Mouse (Mus musculus) C2C12 (cell line): ENCODE measurements around the gene Ddit4l. TPM values are rescaled to one million over a fixed set of nuclear protein-coding genes. Genes with fewer than 3 reads are reported as not detected.

Experiments
- H3K27me3 ChIP-seq: one replicate; pipeline ENCODE4 v1.6.1; 2011; ENCODE audit not compliant: control insufficient read depth, insufficient read depth, insufficient read length
- H3K36me3 ChIP-seq: one replicate; pipeline ENCODE4 v1.6.1; 2011; ENCODE audit not compliant: control insufficient read depth, insufficient read depth
- H3K4me3 ChIP-seq: one replicate; pipeline ENCODE4 v1.5.1; 2011; ENCODE audit warnings: mild to moderate bottlenecking, control low read depth; ENCODE audit not compliant: poor library complexity, insufficient read depth, severe bottlenecking
- H3K79me2 ChIP-seq: one replicate; pipeline ENCODE4 v1.6.1; 2011; ENCODE audit not compliant: control insufficient read depth, insufficient read depth
- H3K79me3 ChIP-seq: one replicate; pipeline ENCODE4 v1.6.1; 2011; ENCODE audit warnings: low read depth, control low read depth
- H3ac ChIP-seq: one replicate; pipeline ENCODE3; 2011; ENCODE audit warnings: low read depth; ENCODE audit not compliant: control insufficient read depth, insufficient read length
- CEBPB ChIP-seq: IDR thresholded peaks from one replicate; pipeline ENCODE4 v1.6.1; 2011; ENCODE audit warnings: low read depth, mild to moderate bottlenecking, control low read depth, moderate library complexity
- CTCF ChIP-seq: IDR thresholded peaks from one replicate; pipeline ENCODE4 v1.5.1; 2011; ENCODE audit not compliant: control insufficient read depth, insufficient read depth, insufficient read length
- FOSL1 ChIP-seq: IDR thresholded peaks from one replicate; pipeline ENCODE4 v1.8.0; 2011; ENCODE audit warnings: mild to moderate bottlenecking, low read length; ENCODE audit not compliant: poor library complexity, insufficient read depth, severe bottlenecking
- MAX ChIP-seq: IDR thresholded peaks from one replicate; pipeline ENCODE4 v1.6.1; 2011; ENCODE audit warnings: mild to moderate bottlenecking, control low read depth
- MYOD1 ChIP-seq: IDR thresholded peaks from one replicate; pipeline ENCODE4 v1.6.1; 2011; ENCODE audit warnings: low read depth; ENCODE audit not compliant: control insufficient read depth, insufficient read length
- MYOG ChIP-seq: IDR thresholded peaks from one replicate; pipeline ENCODE4 v1.6.1; 2011; ENCODE audit not compliant: control insufficient read depth, insufficient read length; ENCODE audit errors: extremely low read depth
- USF1 ChIP-seq: IDR thresholded peaks from one replicate; pipeline ENCODE4 v1.6.1; 2011; ENCODE audit warnings: low read depth, mild to moderate bottlenecking, control low read depth, moderate library complexity
- polyA plus RNA-seq: library from polyadenylated mRNA; unstranded; fragments of >200 nt; fragmentation: generic; extraction: Trizol; gene quantifications from one replicate; pipeline ENCODE4 v1.2.1, GENCODE M21; 2012; ENCODE audit warnings: missing spikeins

The Ddit4l gene
- polyA plus RNA-seq, 1 experiment: 1.8 TPM

DNA sequence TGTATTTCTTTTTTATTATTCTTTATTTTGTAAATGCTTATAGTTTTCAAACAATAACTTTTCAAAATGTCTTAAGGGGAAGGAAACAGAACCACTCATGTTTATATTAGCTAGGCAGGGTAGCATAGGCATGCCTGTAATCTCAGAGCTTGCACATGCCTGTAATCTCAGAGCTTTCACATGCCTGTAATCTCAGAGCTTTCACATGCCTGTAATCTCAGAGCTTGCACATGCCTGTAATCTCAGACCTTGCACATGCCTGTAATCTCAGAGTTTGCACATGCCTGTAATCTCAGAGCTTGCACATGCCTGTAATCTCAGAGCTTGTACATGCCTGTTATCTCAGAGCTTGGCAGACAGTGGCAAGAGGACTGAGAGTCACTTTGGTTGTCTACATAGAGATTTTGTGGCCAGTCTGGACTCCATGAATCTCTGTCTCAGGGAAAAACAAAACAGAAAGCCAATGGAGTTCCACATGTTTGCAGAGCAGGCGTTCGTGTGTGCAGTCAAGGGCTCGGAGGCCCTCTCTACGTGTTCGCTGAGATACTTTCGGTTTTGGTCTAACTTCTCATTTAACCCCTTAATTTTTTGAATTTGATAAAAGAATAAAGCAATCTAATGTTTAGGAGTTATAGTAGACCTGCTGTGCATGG is 10.8 kb upstream of the Ddit4l start:
- H3ac ChIP-seq: no peak overlapping the region

DNA sequence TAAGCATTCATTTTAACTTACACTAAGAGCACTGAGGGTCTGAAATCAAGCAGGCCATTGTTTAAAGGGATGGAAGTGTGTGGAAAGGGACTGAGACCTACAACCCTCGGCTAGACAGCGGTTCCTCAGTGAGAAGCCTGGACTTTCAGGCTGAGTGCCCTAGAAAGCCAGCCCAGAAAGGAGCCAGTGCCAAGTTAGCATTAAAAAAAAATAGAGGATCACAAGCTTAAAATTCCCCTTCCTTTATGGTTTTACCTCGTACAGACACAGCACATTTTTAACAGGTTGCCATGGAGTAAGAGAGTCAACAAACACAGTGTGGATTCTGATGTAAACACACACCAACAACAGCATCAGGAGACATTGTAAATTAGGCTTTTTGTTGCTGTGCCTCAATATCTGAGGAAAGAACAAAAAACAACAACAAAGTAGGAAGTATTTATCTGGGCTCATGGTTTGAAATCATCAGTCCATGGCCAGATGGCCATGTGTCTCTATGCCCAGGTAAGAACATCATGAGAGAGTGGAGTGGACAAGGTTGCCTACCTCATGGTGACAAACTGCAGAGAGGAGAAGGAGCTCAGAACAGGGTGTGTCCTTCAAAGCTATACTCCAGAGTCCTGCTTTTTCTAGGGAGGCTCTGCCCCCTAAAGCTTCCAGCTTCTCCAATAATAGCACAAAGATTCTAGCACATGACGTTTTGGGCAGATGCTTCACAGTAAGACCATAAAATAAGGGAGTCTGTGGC is 10.1 kb upstream of the Ddit4l start:
- no peak overlapping the region for H3ac ChIP-seq
- H3K79me3 ChIP-seq: no peaks in the 10 kb centered on the region
- no peak overlapping the region for H3K4me3 ChIP-seq
- no peaks in the 10 kb centered on the region for H3K36me3 ChIP-seq
- TF ChIP-seq CTCF (no peak), MYOG (no peak), MYOD1 (no peak), CEBPB (no peak), USF1 (no peak)
- H3K79me2 ChIP-seq: no peaks in the 10 kb centered on the region
- no peaks in the 10 kb centered on the region for H3K27me3 ChIP-seq

More for the DNA sequence above, 10.8 kb upstream of the Ddit4l start:
- no peaks in the 10 kb centered on the region for H3K36me3 ChIP-seq
- H3K27me3 ChIP-seq: no peaks in the 10 kb centered on the region
- no peaks in the 10 kb centered on the region for H3K79me3 ChIP-seq
- no peak overlapping the region for H3K4me3 ChIP-seq
- TF ChIP-seq USF1 (no peak), MAX (no peak), FOSL1 (no peak), CEBPB (no peak), CTCF (no peak), MYOG (no peak), MYOD1 (no peak)
- H3K79me2 ChIP-seq: no peaks in the 10 kb centered on the region

DNA sequence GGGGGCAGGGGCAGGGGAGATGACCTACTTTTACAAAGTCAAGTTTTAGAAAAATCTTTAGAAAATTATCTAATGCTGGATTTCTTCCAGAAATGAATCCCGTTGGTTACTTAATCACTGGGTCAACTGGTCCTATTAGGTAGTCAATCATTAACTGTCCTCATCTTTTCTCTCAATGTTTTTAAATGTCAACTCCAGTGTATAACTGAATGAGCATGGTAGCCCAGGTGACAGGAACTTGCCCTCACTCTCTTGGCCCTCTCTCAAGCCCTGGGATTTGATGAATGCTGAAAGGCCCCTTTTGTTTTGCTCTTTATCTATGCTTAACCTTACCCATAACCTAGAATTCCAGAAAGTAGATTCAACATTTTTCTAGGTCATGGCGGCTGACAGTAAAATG is 9.4 kb upstream of the Ddit4l start:
- H3K79me3 ChIP-seq: no peaks in the 10 kb centered on the region
- TF ChIP-seq MYOD1 (no peak), CTCF (no peak), FOSL1 (no peak), CEBPB (no peak), MAX (no peak), MYOG (no peak), USF1 (no peak)
- H3K79me2 ChIP-seq: no peaks in the 10 kb centered on the region
- H3K36me3 ChIP-seq: no peaks in the 10 kb centered on the region
- no peaks in the 10 kb centered on the region for H3K27me3 ChIP-seq
- no peak overlapping the region for H3K4me3 ChIP-seq
- no peak overlapping the region for H3ac ChIP-seq

DNA sequence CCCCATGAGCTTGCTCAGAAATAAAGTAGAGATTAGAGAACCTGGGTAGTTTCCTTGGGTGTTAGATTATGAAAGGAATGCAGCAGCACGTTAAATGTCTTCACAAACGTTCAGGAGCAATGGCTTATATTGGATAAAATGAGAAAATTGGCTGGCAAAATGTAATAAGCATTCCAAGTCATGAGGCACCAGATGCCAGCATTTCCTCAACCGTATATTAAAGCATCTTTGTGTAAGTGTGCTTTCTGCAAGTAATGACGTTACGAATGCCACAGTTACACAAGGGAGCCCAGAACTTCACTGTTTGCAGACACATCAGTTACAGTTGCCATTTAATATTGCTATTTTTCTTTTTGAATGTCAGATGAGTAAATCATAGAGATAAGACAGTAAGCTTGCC is 872 bp upstream of the Ddit4l start:
- Histone ChIP-seq H3K79me2 (no peaks in the 10 kb centered on the region), H3K36me3 (no peaks in the 10 kb centered on the region), H3ac (no peak overlapping the region), H3K4me3 (no peak overlapping the region), H3K79me3 (no peaks in the 10 kb centered on the region), H3K27me3 (no peaks in the 10 kb centered on the region)
- TF ChIP-seq USF1 (no peak), CTCF (no peak), MYOG (no peak), FOSL1 (no peak), MYOD1 (no peak), MAX (no peak)

DNA sequence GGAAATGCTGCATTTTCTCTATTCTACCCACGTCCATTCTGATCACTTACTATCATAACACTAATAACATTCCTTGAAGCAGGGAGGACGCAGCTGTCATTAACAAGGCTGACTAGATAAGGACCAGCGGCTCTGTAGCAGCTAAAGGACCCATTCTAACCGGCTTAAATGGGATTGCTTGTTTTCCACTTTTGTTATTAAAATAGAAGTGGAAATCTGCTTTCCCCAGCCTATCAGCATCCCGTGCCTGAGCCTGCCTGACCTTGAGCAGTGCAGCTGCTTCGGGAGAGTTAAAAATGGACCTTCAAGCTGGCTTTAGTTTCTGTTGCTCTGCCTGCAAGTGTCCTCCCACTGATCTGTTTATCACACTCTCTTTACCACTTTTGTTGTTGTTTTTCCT is 679 bp downstream of the Ddit4l start:
- H3K36me3 ChIP-seq: no peaks in the 10 kb centered on the region
- H3K79me2 ChIP-seq: no peaks in the 10 kb centered on the region
- H3K27me3 ChIP-seq: no peaks in the 10 kb centered on the region
- no peak overlapping the region for H3K4me3 ChIP-seq
- TF ChIP-seq CEBPB (no peak), MAX (no peak), FOSL1 (no peak), MYOD1 (no peak), MYOG (no peak), USF1 (no peak), CTCF (no peak)
- H3ac ChIP-seq: no peak overlapping the region
- no peaks in the 10 kb centered on the region for H3K79me3 ChIP-seq
